Mouse (Mus musculus) brain, embryonic 14.5 days (tissue): ENCODE data around the gene Haus4.

Experiments
- CTCF ChIP-seq: fragments of 200-500 bp; IDR thresholded peaks from 2 replicates; pipeline ENCODE4 v1.5.1; 2012; ENCODE audit warnings: inconsistent platforms, mild to moderate bottlenecking, moderate library complexity, borderline replicate concordance; ENCODE audit not compliant: insufficient read depth, insufficient read length; ENCODE audit errors: extremely low read depth
- POLR2A ChIP-seq: fragments of 200-500 bp; IDR thresholded peaks from 2 replicates; pipeline ENCODE4 v1.6.1; 2012; ENCODE audit warnings: mild to moderate bottlenecking, inconsistent platforms, borderline replicate concordance; ENCODE audit not compliant: poor library complexity, insufficient read depth, insufficient read length, severe bottlenecking; ENCODE audit errors: extremely low read depth

- no peak for TF ChIP-seq POLR2A
- TF ChIP-seq CTCF, result no peak
Measured at GRCm38 (mm10) chr14:54503092-54503491, 51.3 kb downstream of the Haus4 start.
